Mouse (Mus musculus): ENCODE measurements around the gene Bzw2.

Gene Bzw2

GRCm38 (mm10) chr12:36070231-36070630, 87.6 kb downstream of the Bzw2 start:
- DNase-seq (ENCODE audit: low read depth, low spot score): no peak

- DNase-seq (ENCODE audit: low read depth, low spot score): no peak
These were observed 90.3 kb downstream of the Bzw2 start for GRCm38 (mm10) chr12:36067538-36067937.

GRCm38 (mm10) chr12:36065911-36066310, 92.0 kb downstream of the Bzw2 start:
- DNase-seq (ENCODE audit: low read depth, low spot score): no peak

GRCm38 (mm10) chr12:36057699-36058098, 100.2 kb downstream of the Bzw2 start:
- no peak for DNase-seq (ENCODE audit: low read depth, low spot score)

GRCm38 (mm10) chr12:36050276-36050675, 107.6 kb downstream of the Bzw2 start:
- DNase-seq (ENCODE audit: low read depth, low spot score): no peak

GRCm38 (mm10) chr12:36047593-36047992, 110.3 kb downstream of the Bzw2 start:
- DNase-seq (ENCODE audit: low read depth, low spot score): no peak

GRCm38 (mm10) chr12:36046196-36046595, 111.7 kb downstream of the Bzw2 start:
- DNase-seq (ENCODE audit: low read depth, low spot score): no peak

- no peak for DNase-seq (ENCODE audit: low read depth, low spot score)
These were observed 113.2 kb downstream of the Bzw2 start for GRCm38 (mm10) chr12:36044691-36045090.

- peak; percentile 34 for DNase-seq (ENCODE audit: low read depth, low spot score)
These were observed 115.5 kb downstream of the Bzw2 start, which contains the start of gene Tspan13 for GRCm38 (mm10) chr12:36042348-36042778. Gene Tspan13, minus strand, starts transcription at chr12:36042500.
